Mouse (Mus musculus): Measurements from ENCODE around the gene Spin4. TPM values are rescaled to one million over a fixed set of nuclear protein-coding genes. Genes with fewer than 3 reads are reported as not detected.

Gene Spin4
- 7.3 and 8.8 TPM in 2 replicates for polyA plus RNA-seq (2014; fragmentation: Nextera tagmentation; extraction: Ambion mirVana)

GRCm38 (mm10) chrX:95026361-95026892, at the start of gene Spin4:
Gene Spin4, minus strand, starts transcription at chrX:95026682.
- H3K4me1 ChIP-seq (ENCODE audit: control insufficient read depth, insufficient read depth, low read length) = no peaks in the 10 kb centered on the region
- H3K4me3 ChIP-seq (ENCODE audit: low read depth, low read length) = peak within 1 kb of the TSS; percentile 46
- 15% methylated on average over 25 of the region's 30 CpGs for WGBS
- peak within 1 kb of the TSS; percentile 67 for H3K9ac ChIP-seq (ENCODE audit: low read length)
- H3K36me3 ChIP-seq (ENCODE audit: control insufficient read depth, insufficient read depth, low read length) = no peaks in the 10 kb centered on the region
- peak within 1 kb of the TSS; percentile 56 for H3K4me2 ChIP-seq (ENCODE audit: low read depth, severe bottlenecking)
- no peaks in the 10 kb centered on the region for H3K9me3 ChIP-seq (ENCODE audit: control insufficient read depth, low read length)
- peak within 1 kb of the TSS; percentile 72; the same call in 1 of the 2 replicates for H3K27ac ChIP-seq (replicated peaks; ENCODE audit: low read depth, low read length)
- H3K27me3 ChIP-seq (ENCODE audit: control insufficient read depth, insufficient read depth, low read length) = peaks cover 4% of the 10 kb centered on the region; the same call in 1 of the 2 replicates
- peak; percentile 78 for DNase-seq (ENCODE audit: low spot score)
- peak; percentile 95 for ATAC-seq (ENCODE audit: insufficient number of reproducible peaks, low FRiP score, low TSS enrichment, low read depth)

- no peak overlapping the region for H3K4me2 ChIP-seq (ENCODE audit: low read depth, severe bottlenecking)
- no peaks in the 10 kb centered on the region for H3K36me3 ChIP-seq (ENCODE audit: control insufficient read depth, insufficient read depth, low read length)
- peaks cover 4% of the 10 kb centered on the region; the same call in 1 of the 2 replicates for H3K27me3 ChIP-seq (ENCODE audit: control insufficient read depth, insufficient read depth, low read length)
- no peaks in the 10 kb centered on the region for H3K9me3 ChIP-seq (ENCODE audit: control insufficient read depth, low read length)
- 75% methylated on average over 5 of the region's 5 CpGs for WGBS
- H3K4me1 ChIP-seq (ENCODE audit: control insufficient read depth, insufficient read depth, low read length) = no peaks in the 10 kb centered on the region
- no peak overlapping the region for H3K4me3 ChIP-seq (ENCODE audit: low read depth, low read length)
- no peak for DNase-seq (ENCODE audit: low spot score)
- no peak overlapping the region for H3K27ac ChIP-seq (replicated peaks; ENCODE audit: low read depth, low read length)
- H3K9ac ChIP-seq (ENCODE audit: low read length) = no peak overlapping the region
- ATAC-seq (ENCODE audit: insufficient number of reproducible peaks, low FRiP score, low TSS enrichment, low read depth) = no peak
Measured at GRCm38 (mm10) chrX:95027907-95028306, 1.4 kb upstream of the Spin4 start.

- peak overlapping the region; percentile 46 for H3K4me3 ChIP-seq (ENCODE audit: low read depth, low read length)
- no peaks in the 10 kb centered on the region for H3K9me3 ChIP-seq (ENCODE audit: control insufficient read depth, low read length)
- ATAC-seq (ENCODE audit: insufficient number of reproducible peaks, low FRiP score, low TSS enrichment, low read depth) (0 out of 2 replicates have a peak, but pooled peaks have one; percentile 45), DNase-seq (ENCODE audit: low spot score) (peak; percentile 36)
- peak overlapping the region; percentile 56 for H3K4me2 ChIP-seq (ENCODE audit: low read depth, severe bottlenecking)
- no peaks in the 10 kb centered on the region for H3K4me1 ChIP-seq (ENCODE audit: control insufficient read depth, insufficient read depth, low read length)
- H3K36me3 ChIP-seq (ENCODE audit: control insufficient read depth, insufficient read depth, low read length) = no peaks in the 10 kb centered on the region
- peak overlapping the region; percentile 67 for H3K9ac ChIP-seq (ENCODE audit: low read length)
- H3K27me3 ChIP-seq (ENCODE audit: control insufficient read depth, insufficient read depth, low read length) = peaks cover 4% of the 10 kb centered on the region; the same call in 1 of the 2 replicates
- H3K27ac ChIP-seq (replicated peaks; ENCODE audit: low read depth, low read length) = no peak overlapping the region
- 21% methylated on average over 23 of the region's 23 CpGs for WGBS
Measured at GRCm38 (mm10) chrX:95025779-95026360, 612 bp downstream of the Spin4 start.

- no peaks in the 10 kb centered on the region for H3K4me1 ChIP-seq (ENCODE audit: control insufficient read depth, insufficient read depth, low read length)
- no peak overlapping the region for H3K4me3 ChIP-seq (ENCODE audit: low read depth, low read length)
- no peak for ATAC-seq (ENCODE audit: insufficient number of reproducible peaks, low FRiP score, low TSS enrichment, low read depth)
- H3K9me3 ChIP-seq (ENCODE audit: control insufficient read depth, low read length) = no peaks in the 10 kb centered on the region
- H3K36me3 ChIP-seq (ENCODE audit: control insufficient read depth, insufficient read depth, low read length) = no peaks in the 10 kb centered on the region
- no peaks in the 10 kb centered on the region for H3K27me3 ChIP-seq (ENCODE audit: control insufficient read depth, insufficient read depth, low read length)
- 31% methylated on average over 4 of the region's 4 CpGs for WGBS
- no peak overlapping the region for H3K4me2 ChIP-seq (ENCODE audit: low read depth, severe bottlenecking)
- DNase-seq (ENCODE audit: low spot score) = no peak
- H3K9ac ChIP-seq (ENCODE audit: low read length) = no peak overlapping the region
- H3K27ac ChIP-seq (replicated peaks; ENCODE audit: low read depth, low read length) = no peak overlapping the region
Measured at GRCm38 (mm10) chrX:95012033-95012432, 14.4 kb downstream of the Spin4 start.

- Histone ChIP-seq H3K9ac (ENCODE audit: low read length) (no peak overlapping the region), H3K27ac (replicated peaks; ENCODE audit: low read depth, low read length) (no peak overlapping the region), H3K9me3 (ENCODE audit: control insufficient read depth, low read length) (no peaks in the 10 kb centered on the region), H3K36me3 (ENCODE audit: control insufficient read depth, insufficient read depth, low read length) (no peaks in the 10 kb centered on the region), H3K27me3 (ENCODE audit: control insufficient read depth, insufficient read depth, low read length) (no peaks in the 10 kb centered on the region), H3K4me3 (ENCODE audit: low read depth, low read length) (no peak overlapping the region), H3K4me2 (ENCODE audit: low read depth, severe bottlenecking) (no peak overlapping the region), H3K4me1 (ENCODE audit: control insufficient read depth, insufficient read depth, low read length) (no peaks in the 10 kb centered on the region)
- 89% methylated on average over 11 of the region's 11 CpGs for WGBS
- ATAC-seq (ENCODE audit: insufficient number of reproducible peaks, low FRiP score, low TSS enrichment, low read depth) (no peak), DNase-seq (ENCODE audit: low spot score) (no peak)
Measured at GRCm38 (mm10) chrX:94998845-94999244, 27.6 kb downstream of the Spin4 start.

GRCm38 (mm10) chrX:94994113-94994512, 32.4 kb downstream of the Spin4 start:
- WGBS = 49% methylated on average over 3 of the region's 3 CpGs
- DNase-seq (ENCODE audit: low spot score) = no peak
- ATAC-seq (ENCODE audit: insufficient number of reproducible peaks, low FRiP score, low TSS enrichment, low read depth) = no peak
- H3K4me1 ChIP-seq (ENCODE audit: control insufficient read depth, insufficient read depth, low read length) = no peaks in the 10 kb centered on the region
- no peak overlapping the region for H3K27ac ChIP-seq (replicated peaks; ENCODE audit: low read depth, low read length)
- no peak overlapping the region for H3K4me3 ChIP-seq (ENCODE audit: low read depth, low read length)
- no peak overlapping the region for H3K9ac ChIP-seq (ENCODE audit: low read length)
- no peaks in the 10 kb centered on the region for H3K9me3 ChIP-seq (ENCODE audit: control insufficient read depth, low read length)
- H3K27me3 ChIP-seq (ENCODE audit: control insufficient read depth, insufficient read depth, low read length) = 0 out of 2 replicates have a peak, but pooled peaks cover 5% of the 10 kb centered on the region
- H3K36me3 ChIP-seq (ENCODE audit: control insufficient read depth, insufficient read depth, low read length) = no peaks in the 10 kb centered on the region
- H3K4me2 ChIP-seq (ENCODE audit: low read depth, severe bottlenecking) = no peak overlapping the region

- Histone ChIP-seq H3K4me2 (ENCODE audit: low read depth, severe bottlenecking) (no peak overlapping the region; the same call in 1 of the 2 replicates), H3K9me3 (ENCODE audit: control insufficient read depth, low read length) (no peaks in the 10 kb centered on the region), H3K27ac (replicated peaks; ENCODE audit: low read depth, low read length) (no peak overlapping the region), H3K4me3 (ENCODE audit: low read depth, low read length) (no peak overlapping the region), H3K27me3 (ENCODE audit: control insufficient read depth, insufficient read depth, low read length) (0 out of 2 replicates have a peak, but pooled peaks cover 5% of the 10 kb centered on the region), H3K36me3 (ENCODE audit: control insufficient read depth, insufficient read depth, low read length) (no peaks in the 10 kb centered on the region), H3K4me1 (ENCODE audit: control insufficient read depth, insufficient read depth, low read length) (no peaks in the 10 kb centered on the region), H3K9ac (ENCODE audit: low read length) (peak overlapping the region; percentile 45; the same call in 1 of the 2 replicates)
- 68% methylated on average over 2 of the region's 2 CpGs for WGBS
- no peak for DNase-seq (ENCODE audit: low spot score)
- no peak for ATAC-seq (ENCODE audit: insufficient number of reproducible peaks, low FRiP score, low TSS enrichment, low read depth)
Measured at GRCm38 (mm10) chrX:94990903-94991302, 35.6 kb downstream of the Spin4 start.

GRCm38 (mm10) chrX:94990080-94990825, 36.2 kb downstream of the Spin4 start:
- Histone ChIP-seq H3K36me3 (ENCODE audit: control insufficient read depth, insufficient read depth, low read length) (no peaks in the 10 kb centered on the region), H3K4me3 (ENCODE audit: low read depth, low read length) (peak overlapping the region; percentile 19; the same call in 1 of the 2 replicates), H3K9ac (ENCODE audit: low read length) (peak overlapping the region; percentile 45), H3K4me2 (ENCODE audit: low read depth, severe bottlenecking) (peak overlapping the region; percentile 36), H3K27ac (replicated peaks; ENCODE audit: low read depth, low read length) (no peak overlapping the region; the same call in 1 of the 2 replicates), H3K4me1 (ENCODE audit: control insufficient read depth, insufficient read depth, low read length) (no peaks in the 10 kb centered on the region), H3K27me3 (ENCODE audit: control insufficient read depth, insufficient read depth, low read length) (0 out of 2 replicates have a peak, but pooled peaks cover 5% of the 10 kb centered on the region), H3K9me3 (ENCODE audit: control insufficient read depth, low read length) (no peaks in the 10 kb centered on the region)
- WGBS = 20% methylated on average over 29 of the region's 29 CpGs
- ATAC-seq (ENCODE audit: insufficient number of reproducible peaks, low FRiP score, low TSS enrichment, low read depth) = peak; percentile 83
- DNase-seq (ENCODE audit: low spot score) = peak; percentile 52

Data from limb, embryonic 11.5 days (tissue).